Mouse (Mus musculus) MEL (cell line): ENCODE measurements around the gene Adam12. TPM values are rescaled to one million over a fixed set of nuclear protein-coding genes. Genes with fewer than 3 reads are reported as not detected.

ENCODE experiments used
- DNase-seq: peaks from one replicate; pipeline ENCODE4 v3.0.0; 2011; ENCODE audit warnings: low read depth, low spot score
- H3K27ac ChIP-seq: 2 replicates; pipeline ENCODE4 v1.5.1; 2012; ENCODE audit warnings: low read depth, mild to moderate bottlenecking, control low read depth, low read length, moderate library complexity; ENCODE audit not compliant: control insufficient read depth
- H3K27me3 ChIP-seq, 2 experiments: fragments of 150-350 bp in 1 of 2; sonication (generic) in 1 of 2; 2 replicates each; pipeline ENCODE4 v1.6.1; 2012; ENCODE audit warnings: low read length in 2 of 2, mild to moderate bottlenecking in 2 of 2, improper control_type of control experiment in 1 of 2, moderate library complexity in 1 of 2; ENCODE audit not compliant: insufficient read depth in 2 of 2, control insufficient read depth in 1 of 2
- H3K36me3 ChIP-seq, 2 experiments: 2 replicates each; pipeline ENCODE4 v1.6.1; 2012 to 2014; ENCODE audit warnings: low read length in 2 of 2, improper control_type of control experiment in 1 of 2, inconsistent platforms in 1 of 2, mild to moderate bottlenecking in 1 of 2; ENCODE audit not compliant: insufficient read depth in 2 of 2, control insufficient read depth in 1 of 2
- H3K4me1 ChIP-seq, 2 experiments: fragments of 150-350 bp in 1 of 2; sonication (generic) in 1 of 2; 2 replicates each; pipeline ENCODE4 v1.6.1; 2012; ENCODE audit warnings: low read length in 2 of 2, improper control_type of control experiment in 1 of 2, mild to moderate bottlenecking in 1 of 2; ENCODE audit not compliant: insufficient read depth in 2 of 2, control insufficient read depth in 1 of 2
- H3K4me3 ChIP-seq, 2 experiments: fragments of 150-350 bp in 1 of 2; sonication (generic) in 1 of 2; 2 replicates each; pipeline ENCODE4 v1.5.1; 2012; ENCODE audit warnings: low read depth in 2 of 2, low read length in 2 of 2, mild to moderate bottlenecking in 2 of 2, moderate library complexity in 2 of 2, control low read depth in 1 of 2, improper control_type of control experiment in 1 of 2; ENCODE audit not compliant: control insufficient read depth in 1 of 2, insufficient read depth in 1 of 2
- H3K79me2 ChIP-seq: 2 replicates; pipeline ENCODE4 v1.6.1; 2012; ENCODE audit warnings: mild to moderate bottlenecking, low read length, moderate library complexity; ENCODE audit not compliant: control insufficient read depth, poor library complexity, insufficient read depth
- H3K9ac ChIP-seq: 2 replicates; pipeline ENCODE4 v1.6.1; 2012; ENCODE audit warnings: low read depth, mild to moderate bottlenecking, control low read depth, low read length, moderate library complexity; ENCODE audit not compliant: control insufficient read depth, poor library complexity, severe bottlenecking
- H3K9me3 ChIP-seq: fragments of 150-350 bp; sonication (generic); replicated peaks from 2 replicates; pipeline ENCODE4 v1.6.1; 2012; ENCODE audit warnings: mild to moderate bottlenecking, low read length, improper control_type of control experiment, moderate library complexity; ENCODE audit not compliant: insufficient read depth
- BHLHE40 ChIP-seq: IDR thresholded peaks from 2 replicates; pipeline ENCODE4 v1.6.1; 2012; ENCODE audit warnings: low read depth, mild to moderate bottlenecking, inconsistent platforms, low read length, improper control_type of control experiment, borderline replicate concordance
- CHD1 ChIP-seq: IDR thresholded peaks from 2 replicates; pipeline ENCODE4 v1.6.1; 2012; ENCODE audit warnings: low read depth, mild to moderate bottlenecking, inconsistent platforms, low read length, improper control_type of control experiment
- CTCF ChIP-seq, 3 experiments: IDR thresholded peaks in 2 of 3; conservative IDR thresholded peaks in 1 of 3; 2 replicates each; pipeline ENCODE4 v1.5.1; 2011 to 2012; ENCODE audit warnings: low read length in 3 of 3, low read depth in 2 of 3, mild to moderate bottlenecking in 2 of 3, improper control_type of control experiment in 1 of 3, inconsistent platforms in 1 of 3, mixed read lengths in 1 of 3, moderate library complexity in 1 of 3; ENCODE audit not compliant: control insufficient read depth in 1 of 3, insufficient read depth in 1 of 3, poor library complexity in 1 of 3, severe bottlenecking in 1 of 3
- ELF1 ChIP-seq: IDR thresholded peaks from 2 replicates; pipeline ENCODE4 v1.6.1; 2014; ENCODE audit warnings: low read depth, mild to moderate bottlenecking, inconsistent platforms, low read length, improper control_type of control experiment, moderate library complexity
- EP300 ChIP-seq, 2 experiments: IDR thresholded peaks; 2 replicates each; pipeline ENCODE4 v1.6.1; 2011; ENCODE audit warnings: improper control_type of control experiment in 2 of 2, low read length in 2 of 2, low read depth in 1 of 2, mild to moderate bottlenecking in 1 of 2
- ETS1 ChIP-seq: IDR thresholded peaks from 2 replicates; pipeline ENCODE4 v1.6.1; 2012; ENCODE audit warnings: low read depth, mild to moderate bottlenecking, inconsistent platforms, low read length, improper control_type of control experiment, moderate library complexity
- GABPA ChIP-seq: IDR thresholded peaks from 2 replicates; pipeline ENCODE4 v1.6.1; 2012; ENCODE audit warnings: low read depth, mild to moderate bottlenecking, inconsistent platforms, low read length, improper control_type of control experiment, moderate library complexity
- GATA1 ChIP-seq: IDR thresholded peaks from 2 replicates; pipeline ENCODE4 v1.6.1; 2011; ENCODE audit warnings: low read depth, low read length, improper control_type of control experiment
- JUND ChIP-seq: IDR thresholded peaks from 2 replicates; pipeline ENCODE4 v1.6.1; 2011; ENCODE audit warnings: low read depth, mild to moderate bottlenecking, improper control_type of control experiment, low read length
- KAT2A ChIP-seq: conservative IDR thresholded peaks from 2 replicates; pipeline ENCODE4 v1.6.1; 2012; ENCODE audit warnings: low read depth, low read length, improper control_type of control experiment, inconsistent platforms
- MAFK ChIP-seq: IDR thresholded peaks from 2 replicates; pipeline ENCODE4 v1.6.1; 2011; ENCODE audit warnings: low read depth, mild to moderate bottlenecking, low read length, improper control_type of control experiment, borderline replicate concordance
- MAX ChIP-seq: IDR thresholded peaks from 2 replicates; pipeline ENCODE4 v1.6.1; 2011; ENCODE audit warnings: low read length, improper control_type of control experiment
- MAZ ChIP-seq: IDR thresholded peaks from 2 replicates; pipeline ENCODE4 v1.6.1; 2012; ENCODE audit warnings: low read depth, mild to moderate bottlenecking, inconsistent platforms, low read length, improper control_type of control experiment
- MEF2A ChIP-seq: IDR thresholded peaks from 2 replicates; pipeline ENCODE4 v1.6.1; 2014; ENCODE audit warnings: low read depth, mild to moderate bottlenecking, inconsistent platforms, low read length, improper control_type of control experiment; ENCODE audit not compliant: poor library complexity, insufficient replicate concordance, severe bottlenecking; ENCODE audit errors: extremely low read depth
- MXI1 ChIP-seq: IDR thresholded peaks from 2 replicates; pipeline ENCODE4 v1.6.1; 2011; ENCODE audit warnings: mild to moderate bottlenecking, low read depth, low read length, improper control_type of control experiment
- NELFE ChIP-seq: IDR thresholded peaks from 2 replicates; pipeline ENCODE4 v1.6.1; 2011; ENCODE audit warnings: low read depth, low read length, improper control_type of control experiment
- POLR2A ChIP-seq, 2 experiments: IDR thresholded peaks; 2 replicates each; pipeline ENCODE4 v1.6.1; 2011 to 2012; ENCODE audit warnings: low read length in 2 of 2, mild to moderate bottlenecking in 2 of 2, control low read depth in 1 of 2, improper control_type of control experiment in 1 of 2, low read depth in 1 of 2, moderate library complexity in 1 of 2; ENCODE audit not compliant: control insufficient read depth in 1 of 2, insufficient read depth in 1 of 2, poor library complexity in 1 of 2
- POLR2AphosphoS2 ChIP-seq: IDR thresholded peaks from 2 replicates; pipeline ENCODE4 v1.6.1; 2011; ENCODE audit warnings: low read length, improper control_type of control experiment
- POLR2AphosphoS5 ChIP-seq: IDR thresholded peaks from 2 replicates; pipeline ENCODE4 v1.6.1; 2012; ENCODE audit warnings: low read depth, borderline replicate concordance, mild to moderate bottlenecking, inconsistent platforms, low read length, moderate library complexity, mixed read lengths
- RCOR1 ChIP-seq: IDR thresholded peaks from 2 replicates; pipeline ENCODE4 v1.6.1; 2012; ENCODE audit warnings: low read depth, mild to moderate bottlenecking, inconsistent platforms, low read length, improper control_type of control experiment
- TAL1 ChIP-seq: IDR thresholded peaks from 2 replicates; pipeline ENCODE4 v1.6.1; 2012; ENCODE audit warnings: mild to moderate bottlenecking, inconsistent platforms, low read length, moderate library complexity, mixed read lengths
- TBP ChIP-seq: IDR thresholded peaks from 2 replicates; pipeline ENCODE4 v1.8.0; 2011; ENCODE audit warnings: low read depth, low read length, improper control_type of control experiment
- TCF12 ChIP-seq: IDR thresholded peaks from 2 replicates; pipeline ENCODE4 v1.6.1; 2014; ENCODE audit warnings: low read depth, mild to moderate bottlenecking, inconsistent platforms, low read length, improper control_type of control experiment, moderate library complexity
- UBTF ChIP-seq: IDR thresholded peaks from 2 replicates; pipeline ENCODE4 v1.6.1; 2012; ENCODE audit warnings: low read depth, mild to moderate bottlenecking, inconsistent platforms, low read length, improper control_type of control experiment, moderate library complexity, borderline replicate concordance; ENCODE audit not compliant: insufficient read depth
- ZC3H11A ChIP-seq: IDR thresholded peaks from 2 replicates; pipeline ENCODE4 v1.6.1; 2012; ENCODE audit warnings: low read depth, mild to moderate bottlenecking, inconsistent platforms, low read length, improper control_type of control experiment
- ZKSCAN1 ChIP-seq: IDR thresholded peaks from 2 replicates; pipeline ENCODE4 v1.6.1; 2012; ENCODE audit warnings: low read depth, mild to moderate bottlenecking, inconsistent platforms, low read length, improper control_type of control experiment, moderate library complexity
- ZNF384 ChIP-seq: IDR thresholded peaks from 2 replicates; pipeline ENCODE4 v1.6.1; 2012; ENCODE audit warnings: low read depth, mild to moderate bottlenecking, inconsistent platforms, low read length, improper control_type of control experiment
- polyA plus RNA-seq, 2 experiments: library from polyadenylated mRNA; stranded (reverse) in 1 of 2; unstranded in 1 of 2; fragments of >175 nt in 1 of 2; fragments of >200 nt in 1 of 2; gene quantifications; 2 replicates each; pipeline versions ENCODE4 v1.2.1 to v1.2.4; 2012; ENCODE audit warnings: low replicate concordance in 2 of 2, low read depth in 1 of 2; ENCODE audit not compliant: insufficient read length in 2 of 2, insufficient read depth in 1 of 2, missing spikeins in 1 of 2
- total RNA-seq: library from RNA; depleted of rRNA; stranded (reverse); fragments of 300-350 nt; gene quantifications from 2 replicates; pipeline ENCODE4 v1.2.3, GENCODE M21; 2012

Adam12 gene
- total and polyA plus RNA-seq, 3 experiments: not detected

DNA sequence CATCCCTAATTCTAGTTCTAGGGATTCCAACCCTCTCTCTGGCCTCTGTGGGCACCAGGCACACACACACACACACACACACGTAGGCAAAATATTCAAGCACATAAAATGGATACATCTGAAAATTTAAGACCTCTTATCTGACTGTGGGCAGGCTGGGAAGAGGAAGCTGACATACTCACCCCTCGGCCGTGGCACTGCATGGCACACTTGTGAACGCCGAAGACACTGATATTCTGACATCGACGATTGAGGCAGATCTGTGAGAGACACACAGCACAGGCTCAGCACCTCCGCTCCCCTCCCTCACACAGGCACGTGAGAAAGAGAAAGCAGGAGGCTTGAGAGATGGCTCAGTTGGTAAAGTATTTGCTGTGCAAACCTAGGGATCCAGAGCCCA lies 315.7 kb downstream of the Adam12 start:
- H3K9me3 ChIP-seq: no peaks in the 10 kb centered on the region
- no peaks in the 10 kb centered on the region for H3K79me2 ChIP-seq
- H3K27ac ChIP-seq: no peak overlapping the region
- no peaks in the 10 kb centered on the region for H3K4me1 ChIP-seq
- H3K9ac ChIP-seq: no peak overlapping the region
- H3K27me3 ChIP-seq: no peaks in the 10 kb centered on the region
- H3K4me3 ChIP-seq: no peak overlapping the region
- no peak for DNase-seq
- no peaks in the 10 kb centered on the region for H3K36me3 ChIP-seq
- TF ChIP-seq MAZ (no peak), POLR2AphosphoS2 (no peak), UBTF (no peak), ETS1 (no peak), ZC3H11A (no peak), POLR2A (IDR thresholded peaks at IDR 0.05; ENCODE audit: control insufficient read depth in 1 of 2, insufficient read depth in 1 of 2, low read depth in 1 of 2, low read length in 2 of 2, poor library complexity in 1 of 2) (no peak), NELFE (no peak), BHLHE40 (no peak), MAX (no peak), CTCF (IDR thresholded peaks at IDR 0.05 in 2 of 3, conservative IDR thresholded peaks at IDR 0.05 in 1 of 3; ENCODE audit: control insufficient read depth in 1 of 3, insufficient read depth in 1 of 3, low read depth in 2 of 3, low read length in 3 of 3, poor library complexity in 1 of 3, severe bottlenecking in 1 of 3) (no peak), EP300 (IDR thresholded peaks at IDR 0.05; ENCODE audit: low read depth in 1 of 2, low read length in 2 of 2) (no peak), CHD1 (no peak), MEF2A (no peak), GABPA (no peak), TAL1 (no peak), GATA1 (no peak), RCOR1 (no peak)

DNA sequence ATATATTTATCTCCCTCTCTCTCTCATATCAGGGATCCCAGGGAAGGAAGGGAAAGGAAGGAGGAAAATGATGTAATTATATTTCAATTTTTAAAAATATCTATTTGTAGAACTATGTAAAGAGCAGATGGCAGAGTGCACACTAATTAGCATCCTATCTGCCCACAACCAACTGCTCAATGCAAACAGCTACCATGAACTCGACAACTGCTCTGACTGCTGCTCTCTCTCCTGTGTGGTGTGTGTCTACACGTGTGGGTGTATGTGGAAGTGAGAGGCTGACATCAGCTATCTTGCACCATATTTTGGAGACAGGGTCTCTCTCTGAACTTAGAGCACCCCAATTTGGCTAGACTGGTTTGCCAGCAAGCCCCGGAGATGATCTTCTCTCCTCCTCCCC lies 320.1 kb downstream of the Adam12 start:
- DNase-seq: no peak
- H3K79me2 ChIP-seq: no peaks in the 10 kb centered on the region
- no peak for TF ChIP-seq POLR2A (IDR thresholded peaks at IDR 0.05; ENCODE audit: control insufficient read depth in 1 of 2, insufficient read depth in 1 of 2, low read depth in 1 of 2, low read length in 2 of 2, poor library complexity in 1 of 2)
- no peak for TF ChIP-seq ELF1
- no peak for TF ChIP-seq POLR2AphosphoS2
- TF ChIP-seq ZKSCAN1: no peak
- TF ChIP-seq POLR2AphosphoS5: no peak
- TF ChIP-seq TCF12: no peak
- TF ChIP-seq TBP: no peak
- TF ChIP-seq MAX: no peak
- TF ChIP-seq MXI1: no peak
- no peak for TF ChIP-seq ZNF384
- TF ChIP-seq ETS1: no peak
- no peak for TF ChIP-seq CTCF (IDR thresholded peaks at IDR 0.05 in 2 of 3, conservative IDR thresholded peaks at IDR 0.05 in 1 of 3; ENCODE audit: control insufficient read depth in 1 of 3, insufficient read depth in 1 of 3, low read depth in 2 of 3, low read length in 3 of 3, poor library complexity in 1 of 3, severe bottlenecking in 1 of 3)
- TF ChIP-seq UBTF: no peak
- TF ChIP-seq EP300 (IDR thresholded peaks at IDR 0.05; ENCODE audit: low read depth in 1 of 2, low read length in 2 of 2): no peak
- TF ChIP-seq JUND: no peak
- no peak for TF ChIP-seq MAFK
- TF ChIP-seq BHLHE40: no peak
- no peak for TF ChIP-seq ZC3H11A
- TF ChIP-seq KAT2A: no peak
- TF ChIP-seq, all 39 proteins: peak for 0
- H3K4me1 ChIP-seq: no peaks in the 10 kb centered on the region
- no peaks in the 10 kb centered on the region for H3K36me3 ChIP-seq
- H3K9me3 ChIP-seq: no peaks in the 10 kb centered on the region
- H3K9ac ChIP-seq: no peak overlapping the region
- H3K27ac ChIP-seq: no peak overlapping the region
- H3K27me3 ChIP-seq: no peaks in the 10 kb centered on the region
- H3K4me3 ChIP-seq: no peak overlapping the region
